Mouse (Mus musculus) forebrain, postnatal 0 days (tissue): ENCODE data around the gene Lst1. TPM values are rescaled to one million over a fixed set of nuclear protein-coding genes. Genes with fewer than 3 reads are reported as not detected.
A peak's percentile ranks its signal among the peaks of the same experiment; 100 is the strongest.

Experiments used
- ATAC-seq: fragments of 200-750 bp; cut with Nextera tagmentation; 2 replicates; pipeline ENCODE4 v1.8.0; 2017; ENCODE audit warnings: mild to moderate bottlenecking, moderate library complexity
- DNase-seq: peaks from one replicate; pipeline ENCODE4 v3.0.0-alpha.2; 2015
- H3K27ac ChIP-seq: fragments of 300-500 bp; sonication (generic); 2 replicates; pipeline ENCODE4 v1.5.1; 2014; ENCODE audit warnings: low read depth, mild to moderate bottlenecking, antibody characterized with exemption, low read length, moderate library complexity, mixed read lengths
- H3K27me3 ChIP-seq: fragments of 300-500 bp; sonication (generic); 2 replicates; pipeline ENCODE4 v1.6.1; 2014; ENCODE audit warnings: mild to moderate bottlenecking, low read length, mixed read lengths; ENCODE audit not compliant: insufficient read depth
- H3K36me3 ChIP-seq: fragments of 300-500 bp; sonication (generic); 2 replicates; pipeline ENCODE4 v1.6.1; 2014; ENCODE audit warnings: mild to moderate bottlenecking, moderate library complexity; ENCODE audit not compliant: insufficient read depth
- H3K4me1 ChIP-seq: fragments of 300-500 bp; sonication (generic); 2 replicates; pipeline ENCODE4 v1.6.1; 2014; ENCODE audit warnings: antibody characterized with exemption; ENCODE audit not compliant: insufficient read depth
- H3K4me2 ChIP-seq: fragments of 300-500 bp; sonication (generic); 2 replicates; pipeline ENCODE4 v1.6.1; 2014; ENCODE audit warnings: low read depth, mild to moderate bottlenecking, moderate library complexity
- H3K4me3 ChIP-seq: fragments of 300-500 bp; sonication (generic); 2 replicates; pipeline ENCODE4 v1.5.1; 2014; ENCODE audit warnings: low read depth, low read length, mixed read lengths
- H3K9ac ChIP-seq: fragments of 300-500 bp; sonication (generic); 2 replicates; pipeline ENCODE4 v1.6.1; 2014; ENCODE audit warnings: mild to moderate bottlenecking
- H3K9me3 ChIP-seq: fragments of 300-500 bp; sonication (generic); 2 replicates; pipeline ENCODE4 v1.6.1; 2016; ENCODE audit warnings: low read length
- CTCF ChIP-seq: sonication (generic); IDR thresholded peaks from 2 replicates; pipeline ENCODE4 v1.5.1; 2016; ENCODE audit warnings: antibody characterized with exemption, control low read depth, low read depth
- WGBS: fragments of 180-500 bp; shearing (Covaris S2); extraction: QIAGEN DNeasy Blood & Tissue Kit; methylation state at CpG from one replicate; pipeline ENCODE4 v1.1.7; 2014; 5-methylcytosine and 5-hydroxymethylcytosine counted together
- polyA plus RNA-seq: library from polyadenylated mRNA; unstranded; fragments of >200 nt; fragmentation: Nextera tagmentation; extraction: Ambion mirVana; gene quantifications from 2 replicates; pipeline ENCODE4 v1.2.1, GENCODE M21; 2015
- total RNA-seq: library from RNA; depleted of rRNA; stranded (reverse); fragments of >200 nt; gene quantifications from 2 replicates; pipeline ENCODE4 v1.2.3, GENCODE M21; 2014

The Lst1 gene
- total and polyA plus RNA-seq, 2 experiments from 2014 or later = 11.4 to 17.4 TPM

DNA sequence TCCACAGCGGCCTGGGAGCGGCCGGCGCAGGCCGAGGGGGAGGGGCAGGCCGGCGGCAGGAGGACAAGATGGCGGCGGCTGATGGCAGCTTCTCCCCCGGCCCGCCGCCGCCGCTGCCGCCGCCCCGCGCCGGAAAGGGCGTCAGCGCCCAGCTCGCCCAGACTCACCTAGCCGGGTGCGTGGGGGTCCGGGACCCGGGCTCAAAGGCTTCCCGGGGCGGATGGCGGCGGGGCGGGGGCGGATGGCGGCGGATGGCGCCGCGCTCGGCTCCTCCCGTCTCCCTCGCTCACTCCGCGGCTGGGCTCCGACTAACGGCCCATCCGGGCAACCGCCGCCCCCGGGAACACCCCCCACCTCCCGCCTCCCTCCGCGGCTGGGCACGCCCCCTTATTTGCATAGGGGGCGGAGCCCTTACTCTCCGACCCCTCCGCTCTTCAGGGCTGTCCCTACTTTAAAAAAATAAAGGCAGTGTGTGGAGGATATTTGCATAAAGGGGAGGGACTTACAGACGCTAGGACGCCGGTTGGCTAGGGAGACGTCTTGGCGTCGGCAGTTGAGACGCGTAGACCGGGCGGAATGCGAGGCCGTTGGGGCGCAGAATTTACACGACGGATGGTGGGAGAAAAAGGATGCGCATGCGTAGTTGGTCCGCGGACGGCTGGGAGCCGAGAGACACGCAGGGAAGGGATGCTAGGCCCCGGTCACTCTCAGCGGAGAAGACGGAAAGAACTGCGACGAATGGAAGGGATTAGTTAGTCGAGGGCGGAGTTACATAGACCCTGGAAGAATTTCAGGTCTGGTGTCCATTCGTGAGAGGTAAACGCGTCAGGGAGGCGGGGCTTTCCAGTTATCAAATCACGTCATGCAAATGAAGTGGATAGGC lies 23.4 kb downstream of the Lst1 start, which contains the start of gene Prrc2a:
Prrc2a (minus strand) TSS at position 330 of the 883 bp plus-strand sequence.
- Histone ChIP-seq H3K4me3 (peak within 1 kb of the TSS; percentile 94), H3K4me2 (peak within 1 kb of the TSS; percentile 66), H3K36me3 (peaks cover 29% of the 10 kb centered on the region), H3K27ac (peak within 1 kb of the TSS; percentile 98), H3K9me3 (no peaks in the 10 kb centered on the region), H3K9ac (peak within 1 kb of the TSS; percentile 100), H3K4me1 (peaks cover 17% of the 10 kb centered on the region), H3K27me3 (no peaks in the 10 kb centered on the region)
- no peak for TF ChIP-seq CTCF
- 1% methylated on average over 76 of the region's 89 CpGs for WGBS
- ATAC-seq (peak; percentile 93), DNase-seq (peak; percentile 100)

- DNase-seq (no peak), ATAC-seq (no peak)
- Histone ChIP-seq H3K4me2 (peak overlapping the region; percentile 66), H3K9ac (peak overlapping the region; percentile 100), H3K27me3 (no peaks in the 10 kb centered on the region), H3K9me3 (no peaks in the 10 kb centered on the region), H3K4me1 (peaks cover 17% of the 10 kb centered on the region), H3K36me3 (peaks cover 35% of the 10 kb centered on the region), H3K4me3 (peak overlapping the region; percentile 94), H3K27ac (peak overlapping the region; percentile 98)
- TF ChIP-seq CTCF = no peak
- 0% methylated on average over 13 of the region's 28 CpGs for WGBS
Observed at GRCm38 (mm10) chr17:35164218-35164567, 24.0 kb downstream of the Lst1 start.

DNA sequence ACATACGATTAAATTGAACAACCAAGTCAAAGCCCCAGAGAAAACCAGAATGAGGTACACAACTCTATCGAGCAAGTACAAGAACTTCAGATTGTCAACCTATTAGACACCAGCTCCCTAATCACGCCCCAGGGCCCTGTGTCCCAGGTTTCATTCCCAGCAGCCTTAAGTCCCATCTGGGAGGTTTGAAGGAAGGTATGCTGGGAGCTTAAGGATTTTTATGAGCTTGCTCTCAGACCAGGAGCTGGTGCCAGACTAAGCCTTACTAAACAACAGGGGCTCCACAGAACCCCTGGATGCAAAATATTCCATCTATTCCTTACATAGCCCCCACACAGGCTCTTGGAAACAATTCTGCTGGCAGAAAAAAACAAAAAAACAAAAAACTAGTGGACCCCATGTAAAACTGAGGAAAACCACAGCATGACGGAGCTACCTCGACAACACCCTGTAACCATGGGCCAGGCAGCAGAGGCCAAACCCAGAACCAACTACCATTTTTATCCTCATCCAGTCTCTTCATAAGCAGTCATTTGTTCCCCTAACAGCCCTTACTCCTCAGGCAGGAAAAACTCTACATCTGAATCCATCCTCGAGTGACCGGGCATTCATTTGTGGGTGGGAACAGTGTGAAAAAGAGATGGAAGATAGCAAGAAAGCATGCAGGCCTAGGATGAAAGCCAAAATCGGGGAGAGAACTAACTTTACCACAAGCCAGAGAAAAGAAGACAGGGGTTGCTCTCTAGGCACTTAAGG lies 24.7 kb downstream of the Lst1 start:
- Histone ChIP-seq H3K4me2 (peak overlapping the region; percentile 66), H3K27ac (peak overlapping the region; percentile 98), H3K36me3 (peaks cover 42% of the 10 kb centered on the region), H3K4me3 (peak overlapping the region; percentile 94), H3K9ac (peak overlapping the region; percentile 100), H3K4me1 (peaks cover 17% of the 10 kb centered on the region), H3K27me3 (no peaks in the 10 kb centered on the region), H3K9me3 (no peaks in the 10 kb centered on the region)
- ATAC-seq = no peak
- WGBS = 7% methylated on average over 8 of the region's 8 CpGs
- no peak for DNase-seq
- no peak for TF ChIP-seq CTCF

DNA sequence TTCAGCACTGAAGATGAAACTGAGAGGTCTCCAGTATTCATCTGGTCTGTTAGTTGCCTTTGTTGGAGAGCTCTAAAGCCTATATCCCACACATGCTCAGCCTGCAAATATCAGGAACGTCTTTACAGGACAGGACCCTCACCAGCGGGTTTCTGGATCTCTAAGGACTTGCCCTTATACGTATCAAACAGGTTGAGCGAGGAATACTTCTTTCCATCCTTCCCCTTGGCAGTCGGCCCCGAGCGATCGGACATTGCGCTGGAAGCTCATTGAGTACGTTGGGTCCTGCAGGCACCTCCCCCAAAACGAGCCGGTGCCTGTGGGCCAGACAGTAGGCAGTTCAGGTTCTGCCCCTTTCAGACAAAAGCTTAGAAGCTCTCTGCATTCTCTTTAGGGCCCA lies 25.5 kb downstream of the Lst1 start:
- 22% methylated on average over 12 of the region's 12 CpGs for WGBS
- DNase-seq (no peak), ATAC-seq (no peak)
- H3K27ac ChIP-seq = peak overlapping the region; percentile 29; the same call in 1 of the 2 replicates
- H3K36me3 ChIP-seq = peaks cover 50% of the 10 kb centered on the region
- peak overlapping the region; percentile 100 for H3K9ac ChIP-seq
- no peak for TF ChIP-seq CTCF
- no peaks in the 10 kb centered on the region for H3K27me3 ChIP-seq
- peaks cover 17% of the 10 kb centered on the region for H3K4me1 ChIP-seq
- no peaks in the 10 kb centered on the region for H3K9me3 ChIP-seq
- H3K4me2 ChIP-seq = peak overlapping the region; percentile 66
- peak overlapping the region; percentile 94 for H3K4me3 ChIP-seq

DNA sequence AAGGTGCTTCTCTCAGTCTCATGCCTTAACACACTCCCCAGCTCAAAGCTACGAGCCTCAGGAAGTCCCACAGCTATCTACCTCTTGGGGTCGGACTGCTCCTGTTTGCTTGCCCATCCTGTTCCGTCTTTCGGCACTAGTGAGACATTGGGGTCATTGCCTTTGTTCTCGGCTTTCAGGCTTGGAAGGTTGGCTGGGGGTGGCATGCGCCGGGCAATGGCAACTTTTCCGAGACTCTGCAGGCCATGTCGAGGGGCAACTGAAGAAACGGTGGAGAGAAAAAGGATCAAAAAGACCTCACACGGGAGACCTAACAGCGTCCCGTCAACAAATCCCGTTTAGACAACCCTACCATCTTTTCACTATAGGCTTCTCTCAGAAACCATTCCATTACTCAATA lies 26.1 kb downstream of the Lst1 start:
- Histone ChIP-seq H3K9me3 (no peaks in the 10 kb centered on the region), H3K27me3 (no peaks in the 10 kb centered on the region), H3K4me3 (peak overlapping the region; percentile 94; the same call in 1 of the 2 replicates), H3K36me3 (peaks cover 56% of the 10 kb centered on the region), H3K27ac (no peak overlapping the region), H3K9ac (peak overlapping the region; percentile 100), H3K4me2 (peak overlapping the region; percentile 66), H3K4me1 (peaks cover 17% of the 10 kb centered on the region)
- 68% methylated on average over 14 of the region's 14 CpGs for WGBS
- TF ChIP-seq CTCF = no peak
- DNase-seq = no peak
- ATAC-seq = no peak

GRCm38 (mm10) chr17:35161421-35161820 lies 26.8 kb downstream of the Lst1 start:
- 88% methylated on average over 11 of the region's 11 CpGs for WGBS
- Histone ChIP-seq H3K27me3 (no peaks in the 10 kb centered on the region), H3K9me3 (no peaks in the 10 kb centered on the region), H3K4me2 (no peak overlapping the region), H3K27ac (no peak overlapping the region), H3K4me1 (peaks cover 16% of the 10 kb centered on the region), H3K9ac (no peak overlapping the region), H3K4me3 (no peak overlapping the region), H3K36me3 (peaks cover 63% of the 10 kb centered on the region)
- TF ChIP-seq CTCF = no peak
- no peak for ATAC-seq
- DNase-seq = no peak

DNA sequence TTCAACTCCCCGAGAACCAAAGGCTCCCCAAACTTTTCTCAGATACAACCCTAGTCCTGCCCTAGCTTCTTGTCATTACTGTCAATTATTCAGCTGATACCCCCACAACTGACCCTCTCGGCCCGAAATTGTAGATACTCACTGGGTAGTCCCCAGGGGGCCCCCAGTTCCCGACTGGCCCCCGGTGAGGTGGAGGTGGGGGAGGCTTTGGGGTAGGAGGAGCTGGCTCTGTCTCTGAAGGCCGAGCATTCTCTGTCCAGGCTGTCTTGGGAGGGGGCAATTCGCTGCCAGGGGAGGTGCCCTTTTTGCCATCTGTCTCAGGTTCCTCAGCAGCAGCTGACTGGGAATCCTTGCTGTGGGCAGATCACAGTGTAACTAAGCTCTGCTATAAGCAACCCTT lies 28.6 kb downstream of the Lst1 start:
- peaks cover 81% of the 10 kb centered on the region for H3K36me3 ChIP-seq
- no peak for TF ChIP-seq CTCF
- H3K4me2 ChIP-seq = no peak overlapping the region
- H3K9ac ChIP-seq = no peak overlapping the region
- ATAC-seq (no peak), DNase-seq (no peak)
- H3K4me1 ChIP-seq = peaks cover 10% of the 10 kb centered on the region
- H3K9me3 ChIP-seq = no peaks in the 10 kb centered on the region
- no peak overlapping the region for H3K27ac ChIP-seq
- no peak overlapping the region for H3K4me3 ChIP-seq
- 84% methylated on average over 7 of the region's 7 CpGs for WGBS
- no peaks in the 10 kb centered on the region for H3K27me3 ChIP-seq
